Mouse (Mus musculus) limb, embryonic 11.5 days (tissue): ENCODE measurements at regions not wholly inside any gene's neighbourhood (a gene's known extent, or its start where the extent isn't known, plus 50 kb on each side); places are given as distances from the start of the nearest gene placed in this dataset.
A peak's percentile ranks its signal among the peaks of the same experiment; 100 is the strongest.

ENCODE experiments used
- ATAC-seq: fragments of 200-750 bp; cut with Nextera tagmentation; 2 replicates; pipeline ENCODE4 v1.8.0; 2017; ENCODE audit warnings: low read depth; ENCODE audit not compliant: insufficient number of reproducible peaks, low FRiP score, low TSS enrichment
- DNase-seq: peaks from one replicate; pipeline ENCODE4 v3.0.0-alpha.2; 2015; ENCODE audit warnings: low spot score
- H3K27ac ChIP-seq: fragments of 300-500 bp; sonication (generic); replicated peaks from 2 replicates; pipeline ENCODE4 v1.5.1; 2014; ENCODE audit warnings: low read depth, mild to moderate bottlenecking, low read length
- H3K27me3 ChIP-seq: fragments of 300-500 bp; sonication (generic); 2 replicates; pipeline ENCODE4 v1.6.1; 2014; ENCODE audit warnings: mild to moderate bottlenecking, low read length, mixed read lengths; ENCODE audit not compliant: control insufficient read depth, insufficient read depth
- H3K36me3 ChIP-seq: fragments of 300-500 bp; sonication (generic); 2 replicates; pipeline ENCODE4 v1.6.1; 2014; ENCODE audit warnings: mild to moderate bottlenecking, low read length, moderate library complexity, mixed read lengths; ENCODE audit not compliant: control insufficient read depth, insufficient read depth
- H3K4me1 ChIP-seq: fragments of 300-500 bp; sonication (generic); 2 replicates; pipeline ENCODE4 v1.6.1; 2014; ENCODE audit warnings: low read length, mixed read lengths; ENCODE audit not compliant: control insufficient read depth, insufficient read depth
- H3K4me2 ChIP-seq: fragments of 300-500 bp; sonication (generic); 2 replicates; pipeline ENCODE4 v1.6.1; 2014; ENCODE audit warnings: low read depth, mild to moderate bottlenecking, moderate library complexity; ENCODE audit not compliant: severe bottlenecking
- H3K4me3 ChIP-seq: fragments of 300-500 bp; sonication (generic); 2 replicates; pipeline ENCODE4 v1.5.1; 2014; ENCODE audit warnings: low read depth, low read length
- H3K9ac ChIP-seq: fragments of 300-500 bp; sonication (generic); 2 replicates; pipeline ENCODE4 v1.6.1; 2014; ENCODE audit warnings: mild to moderate bottlenecking, low read length
- H3K9me3 ChIP-seq: fragments of 300-500 bp; sonication (generic); 2 replicates; pipeline ENCODE4 v1.6.1; 2016; ENCODE audit warnings: low read length; ENCODE audit not compliant: control insufficient read depth
- WGBS: fragments of 180-500 bp; shearing (Covaris S2); extraction: QIAGEN DNeasy Blood & Tissue Kit; methylation state at CpG from one replicate; pipeline ENCODE4 v1.1.7; 2014; 5-methylcytosine and 5-hydroxymethylcytosine counted together

- no peak overlapping the region for H3K27ac ChIP-seq
- H3K36me3 ChIP-seq, result no peaks in the 10 kb centered on the region
- no peak overlapping the region for H3K9ac ChIP-seq
- H3K4me3 ChIP-seq, result no peak overlapping the region
- ATAC-seq, result no peak
- no peaks in the 10 kb centered on the region for H3K9me3 ChIP-seq
- DNase-seq, result no peak
- no peaks in the 10 kb centered on the region for H3K27me3 ChIP-seq
- 89% methylated on average over 11 of the region's 11 CpGs for WGBS
- no peaks in the 10 kb centered on the region for H3K4me1 ChIP-seq
- H3K4me2 ChIP-seq, result no peak overlapping the region
These were observed 277.8 kb upstream of the Dynlrb2 start for GRCm38 (mm10) chr8:116227003-116227402.

GRCm38 (mm10) chr8:116223235-116223634 lies 281.5 kb upstream of the Dynlrb2 start:
- no peak overlapping the region for H3K4me3 ChIP-seq
- H3K4me2 ChIP-seq, result no peak overlapping the region
- no peaks in the 10 kb centered on the region for H3K4me1 ChIP-seq
- no peaks in the 10 kb centered on the region for H3K9me3 ChIP-seq
- H3K27ac ChIP-seq, result no peak overlapping the region
- H3K36me3 ChIP-seq, result no peaks in the 10 kb centered on the region
- no peak overlapping the region for H3K9ac ChIP-seq
- 98% methylated on average over 2 of the region's 2 CpGs for WGBS
- DNase-seq, result no peak
- H3K27me3 ChIP-seq, result no peaks in the 10 kb centered on the region
- no peak for ATAC-seq

GRCm38 (mm10) chr8:116215909-116216308 lies 288.9 kb upstream of the Dynlrb2 start:
- Histone ChIP-seq H3K9me3 (no peaks in the 10 kb centered on the region), H3K4me3 (no peak overlapping the region), H3K36me3 (no peaks in the 10 kb centered on the region), H3K4me1 (no peaks in the 10 kb centered on the region), H3K4me2 (no peak overlapping the region), H3K27ac (no peak overlapping the region), H3K9ac (no peak overlapping the region), H3K27me3 (no peaks in the 10 kb centered on the region)
- ATAC-seq (no peak), DNase-seq (no peak)
- WGBS, result 78% methylated on average over 5 of the region's 5 CpGs

GRCm38 (mm10) chr8:116215286-116215860 lies 289.4 kb upstream of the Dynlrb2 start:
- no peak overlapping the region for H3K9ac ChIP-seq

GRCm38 (mm10) chr8:116203631-116204030 lies 301.1 kb upstream of the Dynlrb2 start:
- Histone ChIP-seq H3K4me1 (peaks cover 3% of the 10 kb centered on the region; the same call in 1 of the 2 replicates), H3K4me3 (no peak overlapping the region), H3K9ac (no peak overlapping the region), H3K9me3 (peaks cover 3% of the 10 kb centered on the region), H3K27ac (no peak overlapping the region), H3K27me3 (0 out of 2 replicates have a peak, but pooled peaks cover 2% of the 10 kb centered on the region), H3K4me2 (no peak overlapping the region), H3K36me3 (no peaks in the 10 kb centered on the region)
- no peak for ATAC-seq
- WGBS, result 61% methylated on average over 2 of the region's 2 CpGs
- no peak for DNase-seq

More at GRCm38 (mm10) chr8:116215286-116215860, 289.4 kb upstream of the Dynlrb2 start:
- Histone ChIP-seq H3K9me3 (no peaks in the 10 kb centered on the region), H3K4me3 (no peak overlapping the region), H3K36me3 (no peaks in the 10 kb centered on the region), H3K27ac (no peak overlapping the region), H3K4me2 (no peak overlapping the region), H3K4me1 (no peaks in the 10 kb centered on the region), H3K27me3 (no peaks in the 10 kb centered on the region)
- DNase-seq, result no peak
- 66% methylated on average over 5 of the region's 5 CpGs for WGBS
- ATAC-seq, result no peak

- DNase-seq, result peak; percentile 48
- no peak overlapping the region for H3K27ac ChIP-seq
These were observed 304.2 kb upstream of the Dynlrb2 start for GRCm38 (mm10) chr8:116200459-116200999.

GRCm38 (mm10) chr8:116196623-116197184 lies 308.1 kb upstream of the Dynlrb2 start:
- no peaks in the 10 kb centered on the region for H3K36me3 ChIP-seq
- H3K9me3 ChIP-seq, result no peaks in the 10 kb centered on the region
- DNase-seq (no peak), ATAC-seq (no peak)
- WGBS, result 54% methylated on average over 9 of the region's 9 CpGs
- no peak overlapping the region for H3K9ac ChIP-seq
- no peak overlapping the region for H3K27ac ChIP-seq
- 0 out of 2 replicates have a peak, but pooled peaks cover 2% of the 10 kb centered on the region for H3K27me3 ChIP-seq
- no peak overlapping the region for H3K4me2 ChIP-seq
- H3K4me1 ChIP-seq, result peaks cover 3% of the 10 kb centered on the region; the same call in 1 of the 2 replicates
- H3K4me3 ChIP-seq, result no peak overlapping the region

More at GRCm38 (mm10) chr8:116200459-116200999, 304.2 kb upstream of the Dynlrb2 start:
- peaks cover 3% of the 10 kb centered on the region; the same call in 1 of the 2 replicates for H3K4me1 ChIP-seq
- no peak for ATAC-seq
- H3K9me3 ChIP-seq, result no peaks in the 10 kb centered on the region
- H3K4me2 ChIP-seq, result no peak overlapping the region
- WGBS, result 34% methylated on average over 11 of the region's 11 CpGs
- 0 out of 2 replicates have a peak, but pooled peaks cover 2% of the 10 kb centered on the region for H3K27me3 ChIP-seq
- no peak overlapping the region for H3K4me3 ChIP-seq
- H3K9ac ChIP-seq, result no peak overlapping the region
- no peaks in the 10 kb centered on the region for H3K36me3 ChIP-seq

- no peak overlapping the region for H3K4me3 ChIP-seq
- DNase-seq (no peak), ATAC-seq (no peak)
- 50% methylated on average over 3 of the region's 3 CpGs for WGBS
- H3K4me2 ChIP-seq, result no peak overlapping the region
- H3K9ac ChIP-seq, result no peak overlapping the region
- H3K36me3 ChIP-seq, result no peaks in the 10 kb centered on the region
- no peaks in the 10 kb centered on the region for H3K27me3 ChIP-seq
- no peaks in the 10 kb centered on the region for H3K4me1 ChIP-seq
- no peak overlapping the region for H3K27ac ChIP-seq
- H3K9me3 ChIP-seq, result no peaks in the 10 kb centered on the region
These were observed 312.7 kb upstream of the Dynlrb2 start for GRCm38 (mm10) chr8:116192096-116192495.
